ENCODE assay signal across 28 mouse cellular contexts in the genomic region with DNA sequence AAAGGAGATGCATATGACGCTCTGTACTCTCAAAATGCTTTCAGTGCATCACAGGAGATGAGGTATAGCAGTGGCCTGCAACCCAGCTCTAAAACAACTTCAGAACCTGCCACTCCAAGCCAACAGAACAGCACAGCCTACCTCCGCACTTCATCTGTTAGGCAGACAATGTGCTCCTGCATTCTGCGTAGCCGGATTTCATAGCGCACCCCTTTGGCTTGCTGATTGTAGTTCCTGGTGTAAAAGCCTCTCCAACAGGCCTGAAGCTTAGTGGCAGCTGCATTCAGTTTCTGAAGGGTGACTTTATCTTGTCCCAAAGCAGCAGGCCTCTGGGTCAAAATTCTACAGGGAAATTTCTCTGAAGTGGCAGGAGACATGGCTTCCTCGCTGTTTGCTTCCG.
"Had no signal": no experiment of that assay in that cellular context is flagged by ENCODE, and none has a peak within 500 bp of the region (broad histone marks: within the 10 kb centered on the region; RNA-seq: fewer than 3 reads in every experiment).

No protein-coding gene starts in this region.

- H3K27me3 ChIP-seq: heart, embryonic 12.5 days; hindbrain, embryonic 12.5 days; hindbrain, embryonic 15.5 days; kidney, embryonic 15.5 days; limb, embryonic 12.5 days; liver, embryonic 13.5 days; liver, embryonic 15.5 days had no signal

- H3K9me3 ChIP-seq: heart, embryonic 12.5 days; hindbrain, embryonic 10.5 days; hindbrain, embryonic 12.5 days; hindbrain, embryonic 15.5 days; kidney, embryonic 15.5 days; limb, embryonic 10.5 days; limb, embryonic 12.5 days; liver, embryonic 13.5 days; liver, embryonic 15.5 days had no signal

- H3K9ac ChIP-seq: heart, embryonic 12.5 days; hindbrain, embryonic 12.5 days; hindbrain, embryonic 15.5 days; kidney, embryonic 15.5 days; limb, embryonic 12.5 days; liver, embryonic 13.5 days; liver, embryonic 15.5 days; liver, postnatal 0 days had no signal

- DNase-seq: gastrocnemius, adult 2 months; gastrocnemius, postnatal 10 days; gastrocnemius, postnatal 25 days; heart, adult 2 months; heart, postnatal 10 days; heart, postnatal 4 days; kidney, adult 11 months; kidney, adult 2 months; kidney, adult 9 months; kidney, postnatal 14 days; kidney, postnatal 36 days; liver; liver, embryonic 13.5 days; liver, postnatal 0 days had no signal

- ATAC-seq: forebrain, embryonic 16.5 days; hindbrain, postnatal 0 days; intestine, embryonic 16.5 days; liver, postnatal 0 days had no signal

- H3K4me3 ChIP-seq: gastrocnemius, adult 2 months; heart, adult 2 months; heart, embryonic 12.5 days; hindbrain, embryonic 10.5 days; hindbrain, embryonic 12.5 days; hindbrain, embryonic 15.5 days; kidney, embryonic 15.5 days; left cerebral cortex, adult 2 months; limb, embryonic 10.5 days; limb, embryonic 12.5 days; liver, embryonic 13.5 days; liver, embryonic 15.5 days had no signal

- H3K4me1 ChIP-seq: heart, embryonic 12.5 days; hindbrain, embryonic 10.5 days; hindbrain, embryonic 12.5 days; hindbrain, embryonic 15.5 days; kidney, embryonic 15.5 days; limb, embryonic 10.5 days; limb, embryonic 12.5 days; liver, embryonic 13.5 days; liver, embryonic 15.5 days had no signal

- H3K27ac ChIP-seq: gastrocnemius, adult 2 months; heart, adult 2 months; hindbrain, embryonic 10.5 days; hindbrain, embryonic 12.5 days; hindbrain, embryonic 15.5 days; hindbrain, postnatal 0 days; kidney, embryonic 15.5 days; kidney, postnatal 0 days; left cerebral cortex, adult 2 months; limb, embryonic 10.5 days; limb, embryonic 12.5 days; liver, embryonic 13.5 days; liver, embryonic 15.5 days had no signal

- H3K4me2 ChIP-seq: heart, embryonic 12.5 days; hindbrain, embryonic 12.5 days; hindbrain, embryonic 15.5 days; kidney, embryonic 15.5 days; limb, embryonic 12.5 days; liver, embryonic 11.5 days; liver, embryonic 13.5 days; liver, embryonic 15.5 days had no signal
